Mouse (Mus musculus) midbrain, embryonic 10.5 days (tissue): Measurements from ENCODE around the gene Cast. TPM values are rescaled to one million over a fixed set of nuclear protein-coding genes. Genes with fewer than 3 reads are reported as not detected.

Source experiments
- polyA plus RNA-seq: library from polyadenylated mRNA; unstranded; fragments of >200 nt; fragmentation: Nextera tagmentation; extraction: Ambion mirVana; gene quantifications from 2 replicates; pipeline ENCODE4 v1.2.1, GENCODE M21; 2016

Cast gene
- polyA plus RNA-seq, 1 experiment from 2014 or later, result 14.9 TPM

Other genes starting within 250 kb of the Cast start
- gene Erap1, start 169.2 kb downstream of the Cast start, polyA plus RNA-seq, result 3.8 and 4.2 TPM in 2 replicates